Mouse (Mus musculus) heart, embryonic 11.5 days (tissue): ENCODE results near the gene Frmd4b. TPM values are rescaled to one million over a fixed set of nuclear protein-coding genes. Genes with fewer than 3 reads are reported as not detected.

Experiments used
- ATAC-seq: fragments of 200-750 bp; cut with Nextera tagmentation; replicated peaks from 2 replicates; pipeline ENCODE4 v1.8.0; 2017; ENCODE audit warnings: moderate library complexity; ENCODE audit not compliant: insufficient number of reproducible peaks, low FRiP score, low TSS enrichment
- H3K27ac ChIP-seq: fragments of 300-500 bp; sonication (generic); 2 replicates; pipeline ENCODE4 v1.5.1; 2014; ENCODE audit warnings: mild to moderate bottlenecking, low read depth, low read length
- H3K27me3 ChIP-seq: fragments of 300-500 bp; sonication (generic); 2 replicates; pipeline ENCODE4 v1.6.1; 2014; ENCODE audit warnings: mild to moderate bottlenecking, low read length, mixed read lengths; ENCODE audit not compliant: control insufficient read depth, insufficient read depth
- H3K36me3 ChIP-seq: fragments of 300-500 bp; sonication (generic); 2 replicates; pipeline ENCODE4 v1.6.1; 2014; ENCODE audit warnings: mild to moderate bottlenecking, low read length, moderate library complexity, mixed read lengths; ENCODE audit not compliant: control insufficient read depth, insufficient read depth
- H3K4me1 ChIP-seq: fragments of 300-500 bp; sonication (generic); 2 replicates; pipeline ENCODE4 v1.6.1; 2014; ENCODE audit warnings: low read length; ENCODE audit not compliant: control insufficient read depth, insufficient read depth
- H3K4me2 ChIP-seq: fragments of 300-500 bp; sonication (generic); 2 replicates; pipeline ENCODE4 v1.6.1; 2014; ENCODE audit warnings: mild to moderate bottlenecking, moderate library complexity
- H3K4me3 ChIP-seq: fragments of 300-500 bp; sonication (generic); 2 replicates; pipeline ENCODE4 v1.5.1; 2014; ENCODE audit warnings: low read depth, low read length
- H3K9ac ChIP-seq: fragments of 300-500 bp; sonication (generic); 2 replicates; pipeline ENCODE4 v1.6.1; 2014; ENCODE audit warnings: mild to moderate bottlenecking, low read depth, low read length, moderate library complexity
- H3K9me3 ChIP-seq: fragments of 300-500 bp; sonication (generic); replicated peaks from 2 replicates; pipeline ENCODE4 v1.6.1; 2016; ENCODE audit warnings: low read length; ENCODE audit not compliant: control insufficient read depth
- WGBS: fragments of 180-500 bp; shearing (Covaris S2); extraction: QIAGEN DNeasy Blood & Tissue Kit; methylation state at CpG from one replicate; pipeline ENCODE4 v1.1.7; 2014; ENCODE audit not compliant: insufficient replicate concordance; 5-methylcytosine and 5-hydroxymethylcytosine counted together
- polyA plus RNA-seq: library from polyadenylated mRNA; unstranded; fragments of >200 nt; fragmentation: Nextera tagmentation; extraction: Ambion mirVana; gene quantifications from 2 replicates; pipeline ENCODE4 v1.2.1, GENCODE M21; 2014

Frmd4b gene
- polyA plus RNA-seq, 1 experiment from 2014 or later, result 29.3 TPM

DNA sequence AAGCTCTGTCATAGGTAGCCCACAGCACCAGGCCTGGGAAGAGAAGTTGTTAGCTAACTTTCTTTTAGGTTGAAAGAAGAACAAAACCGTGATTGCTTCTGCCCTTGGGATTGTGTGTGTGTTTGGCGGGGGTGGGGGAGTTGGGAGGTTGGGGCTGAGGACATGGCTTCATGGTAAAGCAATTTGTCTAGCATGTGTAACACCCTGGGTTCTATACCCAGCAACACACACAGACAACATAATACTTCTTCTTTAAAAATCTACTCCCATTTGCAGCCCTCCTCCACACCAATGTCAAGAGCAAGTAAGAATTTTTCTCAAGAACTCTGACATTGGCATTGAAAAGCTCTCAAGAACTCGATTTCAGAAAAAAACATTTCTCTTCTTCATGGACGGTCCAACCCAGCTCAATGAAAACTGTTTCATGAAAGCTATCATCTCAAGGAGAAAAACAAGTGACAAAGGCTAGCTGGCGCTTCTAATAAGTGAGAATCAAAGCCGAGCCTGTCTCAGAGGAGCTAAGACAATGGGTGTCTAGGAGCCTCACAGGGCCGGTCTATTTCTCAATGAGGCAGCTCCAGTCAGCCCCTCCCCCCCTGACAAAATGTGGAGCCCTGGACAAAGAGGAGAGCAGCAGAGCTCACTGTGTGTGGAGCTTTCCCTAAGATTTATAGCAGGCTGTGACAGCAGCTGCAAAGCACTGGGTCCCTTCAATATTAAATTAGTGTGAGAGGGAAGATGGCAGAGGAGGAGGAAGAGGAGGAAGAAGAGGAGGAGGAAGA, 40.6 kb downstream of the Frmd4b start:
- H3K9me3 ChIP-seq, result no peaks in the 10 kb centered on the region
- no peak overlapping the region for H3K4me2 ChIP-seq
- H3K4me1 ChIP-seq, result 0 out of 2 replicates have a peak, but pooled peaks cover 3% of the 10 kb centered on the region
- ATAC-seq, result no peak
- no peak overlapping the region for H3K9ac ChIP-seq
- no peaks in the 10 kb centered on the region for H3K27me3 ChIP-seq
- 52% methylated on average over 7 of the region's 7 CpGs for WGBS
- H3K27ac ChIP-seq, result no peak overlapping the region
- no peak overlapping the region for H3K4me3 ChIP-seq
- H3K36me3 ChIP-seq, result no peaks in the 10 kb centered on the region

DNA sequence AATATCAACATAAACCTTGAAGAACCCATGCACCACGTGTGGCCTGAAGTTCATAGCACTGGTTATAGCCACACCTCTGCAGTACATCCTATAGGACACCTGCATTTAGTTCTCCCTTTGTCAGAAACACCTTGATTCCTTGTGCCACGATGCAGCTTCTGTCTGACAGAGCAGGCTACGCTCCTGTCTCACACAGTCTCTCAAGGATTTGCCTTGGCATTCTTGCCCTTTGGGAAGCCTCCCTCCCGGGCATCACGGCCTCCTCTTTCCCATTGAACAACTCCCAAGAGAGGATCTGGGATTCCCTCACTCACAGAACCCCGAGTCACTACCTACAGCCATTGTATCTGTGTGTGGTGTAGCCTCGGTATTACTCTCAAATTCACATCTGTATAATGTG, 41.2 kb downstream of the Frmd4b start:
- Histone ChIP-seq H3K4me3 (no peak overlapping the region), H3K36me3 (no peaks in the 10 kb centered on the region), H3K27me3 (no peaks in the 10 kb centered on the region), H3K4me2 (no peak overlapping the region), H3K9me3 (no peaks in the 10 kb centered on the region), H3K27ac (no peak overlapping the region), H3K9ac (no peak overlapping the region), H3K4me1 (0 out of 2 replicates have a peak, but pooled peaks cover 3% of the 10 kb centered on the region)
- WGBS, result 82% methylated on average over 7 of the region's 7 CpGs
- ATAC-seq, result no peak

DNA sequence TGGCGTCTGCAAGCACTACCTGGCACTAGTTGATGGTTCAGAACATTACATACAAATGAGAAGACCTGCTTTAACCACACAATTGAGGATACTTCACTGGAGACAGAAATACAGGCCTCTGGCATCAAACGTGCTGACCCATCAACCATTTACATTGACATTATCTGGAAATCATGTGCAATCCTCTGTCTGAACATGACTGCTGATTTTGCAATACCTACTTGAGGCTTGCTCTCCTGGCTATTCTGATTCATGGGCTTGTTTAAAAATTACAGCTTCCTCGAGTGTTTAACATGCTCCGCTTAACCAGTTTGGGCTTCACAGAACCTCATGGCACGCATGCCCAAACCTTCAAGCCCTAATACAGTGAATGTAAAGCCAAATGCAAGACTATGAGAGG, 42.4 kb downstream of the Frmd4b start:
- WGBS, result 85% methylated on average over 5 of the region's 5 CpGs
- H3K27me3 ChIP-seq, result no peaks in the 10 kb centered on the region
- H3K4me1 ChIP-seq, result 0 out of 2 replicates have a peak, but pooled peaks cover 3% of the 10 kb centered on the region
- H3K9me3 ChIP-seq, result no peaks in the 10 kb centered on the region
- H3K9ac ChIP-seq, result no peak overlapping the region
- no peak overlapping the region for H3K4me3 ChIP-seq
- H3K36me3 ChIP-seq, result no peaks in the 10 kb centered on the region
- H3K27ac ChIP-seq, result no peak overlapping the region
- ATAC-seq, result no peak
- H3K4me2 ChIP-seq, result no peak overlapping the region

DNA sequence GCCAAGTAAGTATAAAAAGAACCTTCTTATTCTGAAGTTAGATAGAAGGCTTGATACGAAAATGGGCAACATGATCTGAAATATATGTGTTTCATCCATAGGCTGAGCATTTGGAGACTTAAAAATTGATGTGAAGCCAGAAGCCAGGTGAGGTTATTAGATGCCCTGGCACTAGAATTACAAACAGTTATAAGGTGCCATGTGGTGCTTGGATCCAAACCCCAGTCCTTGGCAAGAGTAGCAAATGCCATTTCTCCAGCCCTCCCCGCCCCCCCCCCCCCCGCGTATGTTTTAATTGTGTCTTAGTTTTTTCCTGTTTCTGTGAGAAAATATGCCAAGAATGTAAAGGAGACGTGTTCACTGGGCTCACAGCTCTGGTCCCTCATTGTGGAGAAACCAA, 45.1 kb downstream of the Frmd4b start:
- Histone ChIP-seq H3K4me1 (peaks cover 6% of the 10 kb centered on the region; the same call in 1 of the 2 replicates), H3K9ac (no peak overlapping the region), H3K4me3 (no peak overlapping the region), H3K36me3 (no peaks in the 10 kb centered on the region), H3K4me2 (no peak overlapping the region), H3K27ac (no peak overlapping the region), H3K9me3 (no peaks in the 10 kb centered on the region), H3K27me3 (no peaks in the 10 kb centered on the region)
- no peak for ATAC-seq
- WGBS, result 76% methylated on average over 5 of the region's 5 CpGs

DNA sequence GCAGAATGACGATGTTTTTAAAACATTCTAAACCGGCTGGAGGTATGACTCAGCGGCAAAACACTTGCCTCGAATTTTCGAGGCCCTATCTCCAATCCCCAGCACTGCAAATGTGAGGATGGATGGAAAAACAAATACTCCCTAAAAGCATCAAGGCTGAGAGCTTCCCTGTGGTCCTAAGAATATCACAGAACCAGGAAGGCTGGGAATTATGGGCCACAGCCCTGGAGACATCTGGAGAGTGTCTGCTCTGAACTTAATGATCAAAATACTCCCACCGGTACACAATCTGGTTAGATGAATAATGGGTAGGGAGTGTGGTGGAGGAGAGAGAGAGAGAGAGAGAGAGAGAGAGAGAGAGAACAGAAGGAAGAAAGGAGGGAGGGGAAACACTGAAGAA, 48.8 kb downstream of the Frmd4b start:
- H3K27ac ChIP-seq, result 0 out of 2 replicates have a peak overlapping the region, but pooled peaks have one; percentile 35
- no peak overlapping the region for H3K9ac ChIP-seq
- H3K27me3 ChIP-seq, result no peaks in the 10 kb centered on the region
- H3K4me3 ChIP-seq, result no peak overlapping the region
- peaks cover 2% of the 10 kb centered on the region; the same call in 1 of the 2 replicates for H3K4me1 ChIP-seq
- H3K4me2 ChIP-seq, result no peak overlapping the region
- H3K9me3 ChIP-seq, result no peaks in the 10 kb centered on the region
- WGBS, result 14% methylated on average over 6 of the region's 6 CpGs
- peak; percentile 68 for ATAC-seq
- no peaks in the 10 kb centered on the region for H3K36me3 ChIP-seq

DNA sequence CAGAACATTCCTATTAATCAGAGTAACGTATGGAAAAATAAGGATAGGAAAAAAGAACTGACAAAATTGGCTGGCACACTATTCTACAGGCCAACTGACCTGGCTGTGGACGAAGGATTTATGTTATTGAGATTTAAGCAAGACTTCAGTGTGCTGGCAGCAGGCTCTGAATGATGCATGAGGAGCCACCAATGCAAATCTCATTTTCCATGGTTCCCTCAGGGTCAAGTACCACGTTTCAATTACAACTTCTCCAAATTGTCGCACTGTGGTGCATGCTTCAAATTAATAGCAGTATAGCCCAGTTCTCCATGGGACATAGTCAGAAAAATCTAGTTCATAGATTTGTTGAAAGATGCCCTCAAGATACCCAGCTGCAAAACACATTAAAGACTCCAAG, 50.6 kb downstream of the Frmd4b start:
- Histone ChIP-seq H3K36me3 (no peaks in the 10 kb centered on the region), H3K27ac (no peak overlapping the region), H3K9me3 (no peaks in the 10 kb centered on the region), H3K4me1 (peaks cover 2% of the 10 kb centered on the region; the same call in 1 of the 2 replicates), H3K9ac (no peak overlapping the region), H3K27me3 (no peaks in the 10 kb centered on the region), H3K4me2 (no peak overlapping the region), H3K4me3 (no peak overlapping the region)
- no peak for ATAC-seq
- WGBS, result 76% methylated on average over 4 of the region's 4 CpGs

DNA sequence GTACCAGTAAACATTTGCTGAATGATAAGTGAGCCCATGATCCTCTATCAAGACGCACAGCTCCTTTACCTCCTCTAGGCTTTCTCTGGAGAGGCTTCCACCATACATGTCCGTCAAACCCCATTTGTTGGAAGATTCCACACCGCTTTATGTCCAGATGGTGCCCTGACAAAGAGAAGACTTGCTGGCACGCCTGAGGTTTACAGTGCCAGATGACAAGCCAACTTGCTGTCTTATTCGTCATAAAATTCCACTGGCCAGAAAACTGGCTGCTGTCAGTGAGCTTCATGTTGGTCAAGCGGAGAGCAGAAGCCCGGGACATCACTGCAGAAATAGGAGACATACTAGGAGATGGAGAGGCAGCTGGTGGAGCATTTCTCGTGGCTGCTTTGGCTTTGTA, 60.2 kb downstream of the Frmd4b start:
- Histone ChIP-seq H3K27me3 (no peaks in the 10 kb centered on the region), H3K9ac (no peak overlapping the region), H3K27ac (no peak overlapping the region)

GRCm38 (mm10) chr6:97555637-97556036, 61.7 kb downstream of the Frmd4b start:
- 92% methylated on average over 7 of the region's 7 CpGs for WGBS
- no peaks in the 10 kb centered on the region for H3K27me3 ChIP-seq
- H3K9ac ChIP-seq, result no peak overlapping the region
- peaks cover 9% of the 10 kb centered on the region for H3K4me1 ChIP-seq
- no peaks in the 10 kb centered on the region for H3K9me3 ChIP-seq
- no peak overlapping the region for H3K4me2 ChIP-seq
- H3K36me3 ChIP-seq, result no peaks in the 10 kb centered on the region
- no peak for ATAC-seq
- no peak overlapping the region for H3K27ac ChIP-seq
- H3K4me3 ChIP-seq, result no peak overlapping the region

More for the DNA sequence above, 60.2 kb downstream of the Frmd4b start:
- Histone ChIP-seq H3K36me3 (no peaks in the 10 kb centered on the region), H3K9me3 (no peaks in the 10 kb centered on the region), H3K4me2 (no peak overlapping the region), H3K4me1 (peaks cover 9% of the 10 kb centered on the region), H3K4me3 (no peak overlapping the region)
- no peak for ATAC-seq
- WGBS, result 82% methylated on average over 8 of the region's 8 CpGs

- Histone ChIP-seq H3K27me3 (no peaks in the 10 kb centered on the region), H3K9me3 (no peaks in the 10 kb centered on the region), H3K9ac (no peak overlapping the region), H3K4me2 (no peak overlapping the region), H3K36me3 (no peaks in the 10 kb centered on the region), H3K27ac (no peak overlapping the region; the same call in 1 of the 2 replicates), H3K4me1 (peaks cover 3% of the 10 kb centered on the region), H3K4me3 (no peak overlapping the region)
- WGBS, result 67% methylated on average over 4 of the region's 4 CpGs
- no peak for ATAC-seq
Observed at GRCm38 (mm10) chr6:97553431-97553830, 63.9 kb downstream of the Frmd4b start.
